Mouse (Mus musculus) liver, embryonic 13.5 days (tissue): ENCODE results near the gene P4ha2. TPM values are rescaled to one million over a fixed set of nuclear protein-coding genes. Genes with fewer than 3 reads are reported as not detected.

ENCODE experiments used
- ATAC-seq: fragments of 200-750 bp; cut with Nextera tagmentation; 2 replicates; pipeline ENCODE4 v1.8.0; 2017; ENCODE audit warnings: low read depth, mild to moderate bottlenecking, moderate number of reproducible peaks, moderate library complexity
- DNase-seq: peaks from one replicate; pipeline ENCODE4 v3.0.0; 2022
- H3K27ac ChIP-seq: fragments of 300-500 bp; sonication (generic); 2 replicates; pipeline ENCODE4 v1.5.1; 2015; ENCODE audit warnings: moderate library complexity, mild to moderate bottlenecking, inconsistent platforms
- H3K27me3 ChIP-seq: fragments of 300-500 bp; sonication (generic); 2 replicates; pipeline ENCODE4 v1.6.1; 2015; ENCODE audit warnings: mild to moderate bottlenecking, inconsistent platforms
- H3K36me3 ChIP-seq: fragments of 300-500 bp; sonication (generic); 2 replicates; pipeline ENCODE4 v1.6.1; 2015; ENCODE audit warnings: mild to moderate bottlenecking, inconsistent platforms
- H3K4me1 ChIP-seq: fragments of 300-500 bp; sonication (generic); replicated peaks from 2 replicates; pipeline ENCODE4 v1.6.1; 2015; ENCODE audit warnings: inconsistent platforms
- H3K4me2 ChIP-seq: fragments of 300-500 bp; sonication (generic); 2 replicates; pipeline ENCODE4 v1.6.1; 2015; ENCODE audit warnings: inconsistent platforms, mild to moderate bottlenecking, moderate library complexity
- H3K4me3 ChIP-seq: fragments of 300-500 bp; sonication (generic); replicated peaks from 2 replicates; pipeline ENCODE4 v1.5.1; 2015; ENCODE audit warnings: mild to moderate bottlenecking, inconsistent platforms
- H3K9ac ChIP-seq: fragments of 300-500 bp; sonication (generic); 2 replicates; pipeline ENCODE4 v1.6.1; 2015; ENCODE audit warnings: mild to moderate bottlenecking, inconsistent platforms
- H3K9me3 ChIP-seq: fragments of 300-500 bp; sonication (generic); replicated peaks from 2 replicates; pipeline ENCODE4 v1.6.1; 2016; ENCODE audit warnings: inconsistent platforms
- WGBS: fragments of 180-500 bp; shearing (Covaris S2); methylation state at CpG from one replicate; pipeline ENCODE4 v1.1.7; 2015; ENCODE audit not compliant: insufficient replicate concordance; 5-methylcytosine and 5-hydroxymethylcytosine counted together
- polyA plus RNA-seq: library from polyadenylated mRNA; unstranded; fragments of >200 nt; fragmentation: Nextera tagmentation; extraction: Ambion mirVana; gene quantifications from 2 replicates; pipeline ENCODE4 v1.2.1, GENCODE M21; 2015

P4ha2 gene
- polyA plus RNA-seq, 1 experiment from 2014 or later: 4.4 TPM

DNA sequence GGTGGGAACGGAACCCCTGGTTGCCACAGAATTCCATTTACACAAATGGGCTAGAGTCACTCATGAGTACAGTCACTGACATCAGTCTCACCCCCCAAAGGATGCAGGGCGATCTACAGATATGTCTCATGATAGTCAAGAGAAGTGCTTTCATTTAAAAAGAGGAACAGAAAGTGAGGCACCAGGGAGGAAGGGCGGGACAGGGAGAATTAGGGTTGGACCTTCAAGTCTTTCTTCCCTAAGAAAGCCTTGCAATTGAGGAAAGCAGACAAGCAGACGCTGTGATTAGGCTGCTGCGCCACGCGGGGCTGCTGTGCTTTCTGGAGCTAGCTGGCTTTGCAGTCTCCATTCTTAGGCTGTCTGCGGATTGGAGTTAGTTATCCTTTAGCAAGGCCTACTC, 8.2 kb upstream of the P4ha2 start:
- no peak overlapping the region for H3K4me2 ChIP-seq
- DNase-seq (no peak), ATAC-seq (no peak)
- no peak overlapping the region for H3K9ac ChIP-seq
- H3K36me3 ChIP-seq: no peaks in the 10 kb centered on the region
- no peak overlapping the region for H3K27ac ChIP-seq
- no peak overlapping the region for H3K4me3 ChIP-seq
- H3K9me3 ChIP-seq: no peaks in the 10 kb centered on the region
- 26% methylated on average over 8 of the region's 8 CpGs for WGBS
- H3K4me1 ChIP-seq: peaks cover 10% of the 10 kb centered on the region; the same call in 1 of the 2 replicates
- H3K27me3 ChIP-seq: no peaks in the 10 kb centered on the region

DNA sequence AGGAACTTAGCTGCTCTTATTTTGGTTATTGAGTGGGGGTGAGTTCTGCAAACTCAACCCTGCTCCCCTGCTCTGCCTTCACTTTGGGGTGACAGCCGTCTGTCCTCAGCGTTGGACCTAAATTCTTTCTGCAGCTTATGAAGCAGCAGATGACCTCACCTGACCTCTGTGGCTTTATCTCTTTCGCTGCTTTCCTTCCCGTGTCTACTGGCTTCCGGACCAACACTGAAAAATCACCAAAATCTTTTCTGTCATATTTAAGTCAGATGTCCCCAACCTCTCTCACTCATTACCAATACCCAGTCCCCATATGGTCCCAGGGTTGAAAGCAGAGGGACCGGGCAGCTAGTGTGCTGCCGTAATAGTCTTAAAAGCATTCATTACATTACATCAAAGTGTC, 7.7 kb upstream of the P4ha2 start:
- Histone ChIP-seq H3K4me3 (no peak overlapping the region), H3K4me1 (peaks cover 10% of the 10 kb centered on the region; the same call in 1 of the 2 replicates), H3K27me3 (no peaks in the 10 kb centered on the region), H3K9ac (no peak overlapping the region), H3K36me3 (no peaks in the 10 kb centered on the region), H3K4me2 (no peak overlapping the region), H3K27ac (no peak overlapping the region), H3K9me3 (no peaks in the 10 kb centered on the region)
- WGBS: 30% methylated on average over 7 of the region's 7 CpGs
- ATAC-seq (no peak), DNase-seq (no peak)

DNA sequence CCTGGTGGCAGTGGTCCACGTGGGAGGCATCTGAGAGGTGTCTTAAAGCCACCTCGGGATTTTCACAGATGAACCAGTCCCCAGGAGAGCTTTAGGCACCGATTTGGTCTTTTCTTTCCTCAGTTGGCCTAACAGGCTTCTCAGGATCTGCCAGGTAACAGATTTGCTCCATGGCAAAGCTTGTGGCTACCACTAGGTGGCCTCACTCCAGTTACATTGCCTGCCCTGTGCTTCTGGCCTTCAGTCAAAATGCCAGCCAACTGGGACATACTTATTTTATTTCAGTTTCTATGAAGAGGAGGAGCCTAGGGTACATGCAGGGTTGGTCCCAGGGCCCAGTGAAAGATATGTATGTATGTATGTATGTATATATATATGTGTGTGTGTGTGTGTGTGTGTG, 6.9 kb upstream of the P4ha2 start:
- peaks cover 10% of the 10 kb centered on the region; the same call in 1 of the 2 replicates for H3K4me1 ChIP-seq
- no peak for DNase-seq

DNA sequence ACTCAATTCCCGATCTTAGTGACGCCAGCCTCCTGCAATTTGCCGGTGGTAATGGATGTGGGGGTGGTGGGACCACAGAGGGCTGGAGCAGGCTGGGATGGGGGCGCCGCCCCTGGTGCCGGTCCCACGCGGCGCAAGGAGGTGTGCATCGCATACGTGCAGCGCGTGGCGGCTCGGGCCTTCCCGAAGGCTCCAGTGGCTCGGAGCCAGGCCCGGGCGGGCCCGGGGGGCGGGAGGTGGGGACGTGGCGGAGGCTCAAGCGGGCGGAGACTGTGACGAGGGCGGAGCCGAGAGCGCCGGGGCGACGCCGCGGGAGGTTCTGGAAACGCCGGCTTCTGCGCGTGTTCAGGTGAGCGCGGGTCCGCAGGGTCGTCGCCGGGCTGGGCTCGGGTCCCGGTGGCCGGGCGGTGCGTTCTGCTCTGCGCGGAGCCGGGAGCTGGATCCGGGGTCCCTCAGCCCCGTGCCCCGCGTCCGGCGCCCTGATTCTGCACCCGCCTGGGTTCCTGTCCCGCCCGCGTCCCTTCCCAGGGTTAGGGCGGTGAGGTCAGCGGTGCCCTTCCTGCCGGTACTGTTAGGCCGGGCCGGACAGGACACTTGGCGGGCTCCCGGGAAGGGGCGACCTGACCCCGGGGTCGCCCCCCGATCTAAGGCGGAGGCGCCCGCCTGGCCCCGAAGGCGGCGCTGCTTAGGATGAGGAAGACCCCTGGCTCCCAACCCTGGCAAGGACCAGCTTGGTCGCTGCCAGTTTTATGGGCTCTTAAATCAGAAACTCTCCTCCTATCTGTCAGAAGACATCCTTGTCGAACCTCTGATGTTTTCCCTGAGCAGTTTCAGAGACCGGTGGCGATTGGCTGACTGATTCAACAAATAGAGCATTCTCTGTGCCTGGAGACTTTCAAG, 1.0 kb downstream of the P4ha2 start:
- peak; percentile 34 for DNase-seq
- H3K27me3 ChIP-seq: peaks cover 48% of the 10 kb centered on the region

More for the DNA sequence above, 6.9 kb upstream of the P4ha2 start:
- H3K27me3 ChIP-seq: peaks cover 1% of the 10 kb centered on the region
- no peak overlapping the region for H3K4me3 ChIP-seq
- no peaks in the 10 kb centered on the region for H3K36me3 ChIP-seq
- ATAC-seq: no peak
- H3K4me2 ChIP-seq: no peak overlapping the region
- no peaks in the 10 kb centered on the region for H3K9me3 ChIP-seq
- H3K27ac ChIP-seq: no peak overlapping the region
- H3K9ac ChIP-seq: no peak overlapping the region
- 6% methylated on average over 3 of the region's 3 CpGs for WGBS

DNA sequence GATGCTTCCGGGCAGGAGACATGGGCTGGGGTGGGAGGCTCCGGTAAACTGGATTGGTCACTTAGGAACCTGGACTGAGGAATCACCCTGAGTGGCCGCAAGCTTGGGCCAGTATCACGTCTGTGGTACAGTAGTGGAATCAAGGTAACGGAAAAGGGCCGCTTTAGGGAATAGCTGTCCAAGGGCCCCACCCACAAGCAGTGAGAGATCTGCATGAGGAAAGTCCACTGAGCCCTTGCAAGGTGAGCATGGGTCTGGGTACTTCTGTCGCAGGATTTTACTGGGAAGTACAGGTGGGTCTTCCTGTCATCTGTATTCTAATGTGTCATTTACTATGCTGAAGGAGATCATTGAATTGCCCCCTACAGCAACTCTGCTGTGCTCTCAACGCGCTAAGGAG, 1.8 kb downstream of the P4ha2 start:
- Histone ChIP-seq H3K27me3 (peaks cover 48% of the 10 kb centered on the region), H3K4me3 (no peak overlapping the region), H3K36me3 (no peaks in the 10 kb centered on the region), H3K27ac (no peak overlapping the region), H3K4me1 (peaks cover 19% of the 10 kb centered on the region), H3K9me3 (no peaks in the 10 kb centered on the region), H3K4me2 (peak overlapping the region; percentile 78), H3K9ac (no peak overlapping the region)
- DNase-seq: no peak
- 67% methylated on average over 9 of the region's 9 CpGs for WGBS
- no peak for ATAC-seq

More for the DNA sequence above, 1.0 kb downstream of the P4ha2 start:
- Histone ChIP-seq H3K27ac (no peak overlapping the region), H3K9me3 (no peaks in the 10 kb centered on the region), H3K4me2 (peak overlapping the region; percentile 78), H3K36me3 (no peaks in the 10 kb centered on the region), H3K4me3 (peak overlapping the region; percentile 62), H3K4me1 (peaks cover 19% of the 10 kb centered on the region), H3K9ac (peak overlapping the region; percentile 51)
- WGBS: 2% methylated on average over 77 of the region's 83 CpGs
- peak; percentile 67 for ATAC-seq

DNA sequence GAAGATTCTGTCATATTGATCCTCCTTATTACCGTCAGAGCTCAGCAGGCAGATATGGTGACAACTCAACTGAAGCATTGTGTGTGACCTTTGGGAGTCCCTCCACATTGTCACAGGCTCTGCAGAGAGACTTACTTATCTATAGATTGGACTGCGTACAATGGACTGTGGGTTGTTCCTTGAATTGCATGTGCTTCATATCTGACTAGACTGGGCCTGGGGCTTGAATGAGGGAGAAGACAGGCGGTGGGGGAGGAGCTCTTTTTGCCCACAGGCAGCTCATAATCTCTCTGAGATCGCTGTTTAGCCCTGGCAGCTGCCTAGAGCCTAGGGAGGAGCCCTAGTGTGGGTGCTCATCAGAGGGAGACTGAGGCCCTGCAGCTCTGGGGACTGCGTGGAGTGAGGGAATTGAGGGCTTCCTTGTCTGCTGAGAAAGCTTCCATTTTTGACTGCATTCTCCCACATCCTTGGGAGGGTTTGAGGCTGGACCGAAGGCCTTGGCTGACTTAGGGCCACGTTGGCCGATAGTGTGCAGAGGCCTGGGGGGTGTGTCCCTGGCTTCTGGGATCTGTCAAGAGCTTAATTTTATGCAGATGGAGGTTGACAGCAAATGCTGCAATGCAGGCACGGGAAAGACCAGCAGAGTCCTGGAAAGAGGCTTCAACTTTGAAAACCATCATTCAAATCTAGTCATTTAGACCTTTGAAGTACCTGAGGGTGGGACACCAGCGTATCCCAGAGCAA, 3.0 kb downstream of the P4ha2 start:
- Histone ChIP-seq H3K36me3 (no peaks in the 10 kb centered on the region), H3K27me3 (peaks cover 48% of the 10 kb centered on the region), H3K9me3 (no peaks in the 10 kb centered on the region), H3K27ac (no peak overlapping the region), H3K4me1 (peaks cover 19% of the 10 kb centered on the region), H3K4me3 (no peak overlapping the region), H3K4me2 (no peak overlapping the region), H3K9ac (no peak overlapping the region)
- peak; percentile 45; the same call in 1 of the 2 replicates for ATAC-seq
- DNase-seq: no peak
- WGBS: 47% methylated on average over 10 of the region's 10 CpGs

DNA sequence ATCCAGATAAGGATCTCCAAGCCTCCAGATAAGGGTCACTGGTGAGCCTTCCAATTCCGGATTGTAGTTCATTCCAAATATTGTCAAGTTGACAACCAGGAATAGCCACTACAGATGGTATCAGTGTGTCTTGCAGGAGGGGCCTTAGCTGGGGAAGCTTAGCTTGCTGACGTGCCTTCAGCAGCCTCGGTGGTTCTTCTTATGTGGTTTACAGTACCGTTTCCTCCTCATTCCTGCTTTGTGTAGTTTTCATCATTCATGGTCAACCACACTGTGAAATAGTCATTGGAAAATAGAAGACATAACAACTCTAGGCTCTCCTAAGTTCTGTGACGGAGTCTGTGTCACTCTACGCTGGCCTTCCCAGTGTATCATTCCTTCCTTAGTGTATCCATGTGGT, 5.1 kb downstream of the P4ha2 start:
- Histone ChIP-seq H3K9me3 (no peaks in the 10 kb centered on the region), H3K4me3 (no peak overlapping the region), H3K27ac (no peak overlapping the region), H3K9ac (no peak overlapping the region), H3K4me2 (no peak overlapping the region), H3K27me3 (peaks cover 33% of the 10 kb centered on the region), H3K36me3 (no peaks in the 10 kb centered on the region), H3K4me1 (peaks cover 19% of the 10 kb centered on the region)
- ATAC-seq (no peak), DNase-seq (no peak)
- 58% methylated on average over 6 of the region's 6 CpGs for WGBS

DNA sequence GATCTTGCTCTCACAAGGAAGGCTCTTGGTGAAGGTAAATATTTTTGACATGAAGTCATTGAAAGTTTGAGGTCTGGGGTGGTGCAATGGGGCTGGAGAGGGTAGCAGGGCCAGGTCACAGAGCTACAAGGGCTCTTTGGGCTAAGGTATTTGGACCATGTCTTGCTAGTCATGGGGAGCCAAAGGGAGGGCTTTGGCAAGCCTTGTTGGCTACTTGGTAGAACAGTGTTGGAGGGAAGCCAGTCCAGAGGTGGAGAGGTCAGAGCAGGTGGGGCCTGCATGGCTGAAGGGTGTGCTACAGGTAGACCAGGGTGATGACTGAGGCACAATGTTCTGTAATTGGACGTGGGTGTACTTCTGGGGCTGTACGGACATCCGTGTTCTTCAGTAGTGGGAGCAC, 6.8 kb downstream of the P4ha2 start:
- 77% methylated on average over 3 of the region's 3 CpGs for WGBS
- DNase-seq: no peak
- ATAC-seq: no peak
- Histone ChIP-seq H3K9ac (no peak overlapping the region), H3K4me2 (no peak overlapping the region), H3K27ac (no peak overlapping the region), H3K27me3 (peaks cover 16% of the 10 kb centered on the region), H3K36me3 (no peaks in the 10 kb centered on the region), H3K9me3 (no peaks in the 10 kb centered on the region), H3K4me3 (no peak overlapping the region), H3K4me1 (peaks cover 10% of the 10 kb centered on the region)

DNA sequence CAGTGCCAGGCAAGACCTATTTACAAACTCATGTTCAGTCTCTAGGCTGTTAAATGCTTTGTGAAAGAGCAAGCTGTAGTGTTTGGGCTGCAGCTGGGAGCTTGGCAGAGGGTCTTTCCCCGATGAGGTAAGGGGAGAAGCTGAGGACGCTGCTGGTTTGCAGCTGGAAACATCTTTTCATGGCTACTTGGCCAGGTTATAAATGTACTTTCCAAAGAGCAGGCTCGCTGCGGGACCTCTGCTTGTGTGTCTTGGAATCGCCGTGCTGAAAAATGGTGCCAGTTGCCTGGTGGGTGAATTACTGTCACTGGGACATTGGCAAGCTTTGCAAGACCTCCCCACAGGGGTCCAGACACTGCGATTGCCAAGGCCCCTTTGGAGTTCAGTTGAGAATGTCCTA, 7.3 kb downstream of the P4ha2 start:
- no peaks in the 10 kb centered on the region for H3K36me3 ChIP-seq
- DNase-seq: no peak
- peaks cover 10% of the 10 kb centered on the region for H3K4me1 ChIP-seq
- H3K9me3 ChIP-seq: no peaks in the 10 kb centered on the region
- no peak overlapping the region for H3K4me2 ChIP-seq
- H3K9ac ChIP-seq: no peak overlapping the region
- ATAC-seq: no peak
- no peak overlapping the region for H3K4me3 ChIP-seq
- 82% methylated on average over 7 of the region's 7 CpGs for WGBS
- H3K27me3 ChIP-seq: peaks cover 10% of the 10 kb centered on the region
- H3K27ac ChIP-seq: no peak overlapping the region

DNA sequence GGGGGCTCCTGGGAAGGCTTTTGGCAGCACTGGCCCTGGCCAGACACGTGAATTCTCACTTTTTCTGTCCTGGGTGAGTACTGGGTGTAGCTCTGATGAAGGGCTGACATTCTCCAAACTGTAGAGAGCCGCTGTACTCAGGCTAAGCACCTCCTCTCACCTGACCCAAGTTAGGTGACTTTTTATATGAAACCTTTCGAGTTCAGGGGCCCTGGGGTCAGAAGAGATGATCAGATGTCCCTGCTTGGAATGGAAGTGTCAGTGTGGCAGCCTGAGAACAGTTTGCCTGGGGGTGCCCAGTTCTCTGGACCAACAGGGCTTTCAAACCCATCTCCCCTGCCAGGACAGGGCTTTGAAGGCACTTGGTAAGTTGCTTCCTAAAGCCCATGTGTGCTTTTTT, 8.2 kb downstream of the P4ha2 start:
- Histone ChIP-seq H3K27ac (no peak overlapping the region), H3K4me2 (no peak overlapping the region), H3K9ac (no peak overlapping the region), H3K4me3 (no peak overlapping the region), H3K36me3 (no peaks in the 10 kb centered on the region), H3K27me3 (peaks cover 2% of the 10 kb centered on the region; the same call in 1 of the 2 replicates), H3K4me1 (peaks cover 11% of the 10 kb centered on the region), H3K9me3 (no peaks in the 10 kb centered on the region)
- DNase-seq (no peak), ATAC-seq (no peak)
- WGBS: 41% methylated on average over 3 of the region's 3 CpGs

DNA sequence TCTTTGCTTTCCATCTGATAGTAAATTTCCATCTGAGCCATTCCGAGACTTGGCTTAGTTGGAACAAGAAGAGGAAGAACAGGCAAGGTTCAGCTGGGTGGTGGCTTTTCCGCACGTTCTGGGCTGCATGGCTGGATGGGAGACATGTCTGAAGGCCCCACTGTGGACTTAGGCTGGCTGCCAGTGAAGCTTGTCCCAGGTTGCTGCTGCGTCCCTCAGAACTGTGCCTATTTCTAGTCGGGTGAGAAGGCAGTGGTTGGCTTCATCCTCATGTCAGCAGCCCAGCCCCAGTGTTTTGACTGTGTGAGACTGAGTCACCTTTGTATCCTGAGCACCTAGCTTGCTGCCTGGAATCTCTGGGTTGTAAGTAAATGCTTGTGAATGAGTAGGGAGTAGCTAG, 9.0 kb downstream of the P4ha2 start:
- H3K4me3 ChIP-seq: no peak overlapping the region
- H3K4me2 ChIP-seq: no peak overlapping the region
- ATAC-seq (no peak), DNase-seq (no peak)
- no peak overlapping the region for H3K9ac ChIP-seq
- H3K9me3 ChIP-seq: no peaks in the 10 kb centered on the region
- no peaks in the 10 kb centered on the region; the same call in 1 of the 2 replicates for H3K27me3 ChIP-seq
- WGBS: 49% methylated on average over 5 of the region's 5 CpGs
- H3K27ac ChIP-seq: no peak overlapping the region
- H3K4me1 ChIP-seq: peaks cover 15% of the 10 kb centered on the region
- H3K36me3 ChIP-seq: no peaks in the 10 kb centered on the region
